Mouse (Mus musculus) myocyte (in vitro differentiated cells): ENCODE measurements at regions not wholly inside any gene's neighbourhood (a gene's known extent, or its start where the extent isn't known, plus 50 kb on each side); places are given as distances from the start of the nearest gene placed in this dataset.

ENCODE experiments used
- H3K27me3 ChIP-seq: one replicate; pipeline ENCODE4 v1.6.1; 2011; ENCODE audit not compliant: control insufficient read depth, insufficient read depth, insufficient read length
- H3K36me3 ChIP-seq: one replicate; pipeline ENCODE4 v1.6.1; 2011; ENCODE audit not compliant: control insufficient read depth, insufficient read depth
- H3K4me2 ChIP-seq: one replicate; pipeline ENCODE4 v1.6.1; 2011; ENCODE audit warnings: low read depth, control low read depth
- H3K4me3 ChIP-seq: one replicate; pipeline ENCODE4 v1.5.1; 2011; ENCODE audit warnings: mild to moderate bottlenecking, control low read depth, moderate library complexity
- H3K79me2 ChIP-seq: one replicate; pipeline ENCODE4 v1.6.1; 2011; ENCODE audit not compliant: control insufficient read depth, insufficient read depth
- H3ac ChIP-seq: one replicate; pipeline ENCODE4 v1.6.1; 2011; ENCODE audit not compliant: control insufficient read depth, insufficient read length
- CEBPB ChIP-seq: IDR thresholded peaks from 2 replicates; pipeline ENCODE4 v1.6.1; 2011; ENCODE audit warnings: mild to moderate bottlenecking, moderate library complexity; ENCODE audit not compliant: poor library complexity, insufficient read depth, severe bottlenecking
- E2F4 ChIP-seq: IDR thresholded peaks from one replicate; pipeline ENCODE4 v1.6.1; 2011; ENCODE audit warnings: mild to moderate bottlenecking, control low read depth, moderate library complexity; ENCODE audit not compliant: insufficient read depth
- MAX ChIP-seq: IDR thresholded peaks from one replicate; pipeline ENCODE4 v1.6.1; 2011; ENCODE audit warnings: low read depth, mild to moderate bottlenecking, control low read depth
- MYOD1 ChIP-seq, 3 experiments: IDR thresholded peaks; one replicate each; pipeline ENCODE4 v1.6.1; 2011; ENCODE audit warnings: control low read depth in 2 of 3, low read depth in 2 of 3, mild to moderate bottlenecking in 2 of 3, moderate library complexity in 1 of 3; ENCODE audit not compliant: insufficient read length in 2 of 3, control insufficient read depth in 1 of 3
- MYOG ChIP-seq, 3 experiments: IDR thresholded peaks; one replicate each; pipeline ENCODE4 v1.6.1; 2011; ENCODE audit warnings: control low read depth in 2 of 3, low read depth in 2 of 3, mild to moderate bottlenecking in 2 of 3; ENCODE audit not compliant: insufficient read length in 2 of 3, control insufficient read depth in 1 of 3, insufficient read depth in 1 of 3
- POLR2A ChIP-seq: IDR thresholded peaks from one replicate; pipeline ENCODE4 v1.6.1; 2011; ENCODE audit warnings: low read depth, mild to moderate bottlenecking, control low read depth, moderate library complexity; ENCODE audit not compliant: insufficient read length
- POLR2AphosphoS2 ChIP-seq: IDR thresholded peaks from one replicate; pipeline ENCODE4 v1.6.1; 2011; ENCODE audit warnings: low read depth, control low read depth; ENCODE audit not compliant: insufficient read length
- REST ChIP-seq: IDR thresholded peaks from one replicate; pipeline ENCODE4 v1.6.1; 2011; ENCODE audit warnings: mild to moderate bottlenecking, control low read depth, moderate library complexity; ENCODE audit not compliant: insufficient read depth, insufficient read length
- SRF ChIP-seq: IDR thresholded peaks from one replicate; pipeline ENCODE4 v1.6.1; 2011; ENCODE audit warnings: low read depth; ENCODE audit not compliant: control insufficient read depth, insufficient read length
- TCF12 ChIP-seq: IDR thresholded peaks from one replicate; pipeline ENCODE4 v1.6.1; 2011; ENCODE audit warnings: mild to moderate bottlenecking, control low read depth; ENCODE audit not compliant: poor library complexity, insufficient read depth, severe bottlenecking
- TCF3 ChIP-seq: IDR thresholded peaks from one replicate; pipeline ENCODE4 v1.6.1; 2011; ENCODE audit warnings: low read depth, control low read depth; ENCODE audit not compliant: insufficient read length
- USF1 ChIP-seq: IDR thresholded peaks from one replicate; pipeline ENCODE4 v1.6.1; 2011; ENCODE audit warnings: low read depth, mild to moderate bottlenecking, control low read depth, moderate library complexity

DNA sequence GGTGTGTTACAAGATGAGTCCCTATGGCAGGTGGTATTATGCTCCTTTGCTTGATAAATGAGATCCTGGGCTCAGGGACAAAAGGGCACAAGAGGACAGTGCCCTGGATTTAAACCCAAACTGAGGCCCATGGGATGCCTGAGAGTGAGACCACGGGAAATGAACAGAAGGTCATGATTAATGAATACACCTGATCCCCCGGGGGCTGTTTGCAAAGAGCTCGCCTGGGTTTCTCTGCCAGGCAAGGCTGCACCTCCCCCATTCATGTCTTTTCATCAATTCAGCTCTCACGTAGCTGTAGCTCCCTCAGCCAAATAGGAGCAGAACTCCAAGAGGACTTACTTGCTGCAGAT, 336.9 kb downstream of the Mex3b start:
- Histone ChIP-seq H3K27me3 (no peaks in the 10 kb centered on the region), H3K36me3 (no peaks in the 10 kb centered on the region), H3ac (no peak overlapping the region), H3K4me2 (no peak overlapping the region), H3K79me2 (no peaks in the 10 kb centered on the region), H3K4me3 (no peak overlapping the region)
- TF ChIP-seq E2F4 = no peak
- no peak for TF ChIP-seq MYOG (IDR thresholded peaks at IDR 0.05; ENCODE audit: control insufficient read depth in 1 of 3, insufficient read depth in 1 of 3, insufficient read length in 2 of 3, low read depth in 2 of 3)
- no peak for TF ChIP-seq TCF12
- TF ChIP-seq POLR2A = no peak
- TF ChIP-seq SRF = no peak

DNA sequence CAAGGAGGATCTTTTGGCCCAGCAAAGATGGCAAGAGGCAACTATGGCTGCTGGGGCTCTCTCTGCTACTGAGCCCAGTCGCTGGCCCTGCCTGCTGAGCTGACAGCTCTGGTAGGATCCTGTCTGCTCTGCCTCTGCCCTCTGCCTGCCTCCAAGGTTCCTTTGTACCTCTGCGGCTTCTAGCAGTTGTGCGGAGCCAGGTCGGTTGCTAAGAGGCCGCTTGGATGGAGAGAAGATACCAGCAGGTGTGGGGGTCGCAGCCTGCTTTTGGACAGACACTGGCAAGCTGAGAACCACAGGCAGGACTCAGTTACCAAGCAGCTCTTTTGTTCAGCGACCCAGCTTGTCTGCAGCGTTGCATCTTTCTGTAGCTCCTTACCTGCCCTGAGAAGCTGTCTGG, 337.6 kb downstream of the Mex3b start:
- TF ChIP-seq TCF3 = no peak
- no peak for TF ChIP-seq POLR2A

GRCm38 (mm10) chr7:83206999-83207398, 339.9 kb downstream of the Mex3b start:
- Histone ChIP-seq H3K36me3 (no peaks in the 10 kb centered on the region), H3ac (no peak overlapping the region), H3K79me2 (no peaks in the 10 kb centered on the region), H3K27me3 (no peaks in the 10 kb centered on the region), H3K4me2 (no peak overlapping the region), H3K4me3 (no peak overlapping the region)
- TF ChIP-seq REST (no peak), SRF (no peak), TCF12 (no peak), MYOG (IDR thresholded peaks at IDR 0.05; ENCODE audit: control insufficient read depth in 1 of 3, insufficient read depth in 1 of 3, insufficient read length in 2 of 3, low read depth in 2 of 3) (no peak), E2F4 (no peak), CEBPB (no peak), MYOD1 (IDR thresholded peaks at IDR 0.05; ENCODE audit: control insufficient read depth in 1 of 3, insufficient read length in 2 of 3, low read depth in 2 of 3) (no peak)

More for the DNA sequence above, 337.6 kb downstream of the Mex3b start:
- no peaks in the 10 kb centered on the region for H3K36me3 ChIP-seq
- no peak overlapping the region for H3K4me3 ChIP-seq
- no peak overlapping the region for H3ac ChIP-seq
- no peaks in the 10 kb centered on the region for H3K79me2 ChIP-seq
- no peaks in the 10 kb centered on the region for H3K27me3 ChIP-seq
- H3K4me2 ChIP-seq = no peak overlapping the region

DNA sequence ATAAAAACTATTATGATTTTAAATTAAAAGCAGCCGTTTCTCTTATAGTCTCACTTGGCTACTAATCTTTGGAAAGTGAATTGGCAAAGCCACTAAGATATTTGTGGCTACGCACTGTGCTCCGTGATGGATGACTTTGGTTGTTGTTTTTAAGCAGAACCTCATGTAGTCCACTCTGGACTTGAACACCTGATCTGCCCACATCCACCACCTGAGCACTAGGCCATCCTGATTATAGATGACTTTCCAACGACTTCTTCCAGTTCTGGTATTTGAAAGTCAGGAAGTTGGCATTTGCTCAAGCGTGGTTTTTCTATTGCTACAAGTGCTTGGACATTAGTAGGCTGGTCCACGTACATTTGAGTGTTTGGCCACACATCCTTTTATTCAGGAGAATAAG, 344.5 kb downstream of the Mex3b start:
- H3K36me3 ChIP-seq = no peaks in the 10 kb centered on the region

DNA sequence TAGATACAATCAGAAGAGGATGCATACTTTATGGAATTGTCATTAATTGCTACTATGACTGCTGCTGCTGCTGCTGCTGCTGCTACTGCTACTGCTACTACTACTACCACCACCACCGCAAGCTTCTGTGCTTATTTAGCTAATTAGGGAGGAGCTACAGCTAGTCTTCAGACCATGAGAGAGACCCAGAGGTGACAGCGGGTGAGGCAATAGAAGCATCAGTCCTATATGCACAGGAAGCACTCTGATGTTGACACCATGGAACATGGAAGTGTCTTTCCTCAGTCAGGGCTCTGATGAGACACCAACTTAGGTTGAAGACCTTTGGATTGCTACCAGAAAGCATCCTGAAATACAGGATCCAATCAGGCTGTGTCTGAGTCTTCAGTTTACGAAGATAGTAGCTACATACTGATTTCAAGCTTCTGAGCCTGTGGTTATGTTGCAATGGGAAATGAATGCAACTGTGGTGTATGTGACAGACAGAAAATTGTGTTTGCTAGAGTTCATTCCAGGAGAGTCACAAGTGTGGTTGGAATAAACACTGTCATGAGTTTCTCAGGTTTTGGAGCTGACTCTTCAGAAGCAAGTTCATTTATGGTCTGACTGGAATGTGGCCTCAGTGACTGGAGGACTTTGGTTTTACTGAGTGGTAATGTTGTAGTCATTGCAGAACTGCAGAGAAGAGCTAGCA, 355.0 kb downstream of the Mex3b start:
- H3K4me2 ChIP-seq = no peak overlapping the region
- H3K4me3 ChIP-seq = no peak overlapping the region
- TF ChIP-seq TCF3 (no peak), MYOD1 (IDR thresholded peaks at IDR 0.05; ENCODE audit: control insufficient read depth in 1 of 3, insufficient read length in 2 of 3, low read depth in 2 of 3) (no peak), POLR2AphosphoS2 (no peak), TCF12 (no peak), SRF (no peak), CEBPB (no peak), E2F4 (no peak), REST (no peak), MAX (no peak), USF1 (no peak), MYOG (IDR thresholded peaks at IDR 0.05; ENCODE audit: control insufficient read depth in 1 of 3, insufficient read depth in 1 of 3, insufficient read length in 2 of 3, low read depth in 2 of 3) (no peak), POLR2A (no peak)
- H3ac ChIP-seq = no peak overlapping the region
- H3K79me2 ChIP-seq = no peaks in the 10 kb centered on the region
- no peaks in the 10 kb centered on the region for H3K27me3 ChIP-seq
- no peaks in the 10 kb centered on the region for H3K36me3 ChIP-seq

More for the DNA sequence above, 344.5 kb downstream of the Mex3b start:
- no peak overlapping the region for H3ac ChIP-seq
- TF ChIP-seq POLR2A (no peak), TCF12 (no peak), REST (no peak)
- no peak overlapping the region for H3K4me2 ChIP-seq
- no peaks in the 10 kb centered on the region for H3K27me3 ChIP-seq
- no peaks in the 10 kb centered on the region for H3K79me2 ChIP-seq
- no peak overlapping the region for H3K4me3 ChIP-seq

DNA sequence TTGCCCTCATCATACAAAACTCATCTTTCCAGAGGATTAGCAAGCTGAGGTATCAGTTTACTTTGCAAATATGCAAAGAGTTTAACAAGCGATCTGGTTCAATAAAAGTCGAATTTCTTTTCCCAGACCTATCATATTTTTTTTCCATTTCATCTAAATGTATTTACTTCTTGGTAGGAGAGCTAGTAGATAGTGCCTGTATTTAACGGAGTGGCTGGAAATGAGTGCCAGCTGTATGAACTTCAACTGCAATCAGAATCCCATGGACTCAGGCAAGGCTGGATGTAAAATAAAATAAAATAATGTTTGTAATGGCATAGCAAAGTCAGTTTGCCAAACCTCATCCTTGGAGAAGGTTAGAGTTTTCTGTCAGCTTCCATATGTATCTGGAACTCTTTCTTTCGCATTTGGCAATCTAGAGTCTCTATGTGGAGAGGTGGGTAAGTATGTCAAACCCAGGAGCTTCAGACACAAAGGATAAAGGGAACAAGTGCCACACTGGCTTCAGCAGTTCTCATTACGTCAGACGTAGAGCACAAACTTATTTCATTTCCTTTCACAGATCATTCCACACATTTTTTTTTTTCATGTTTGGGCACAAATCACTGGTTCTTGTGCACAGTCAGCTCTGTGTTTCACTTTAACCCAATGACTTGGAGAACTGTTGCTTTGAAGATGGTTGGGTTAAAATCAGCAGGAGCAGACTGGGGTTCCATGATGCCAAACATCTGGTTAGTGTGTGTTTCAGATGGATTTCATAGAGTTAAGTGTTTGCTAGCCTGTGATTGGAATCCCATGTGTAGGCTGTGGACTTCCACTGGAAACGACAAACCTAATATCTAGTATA, 357.2 kb upstream of the Tmc3 start:
- H3K79me2 ChIP-seq = no peaks in the 10 kb centered on the region
- H3K27me3 ChIP-seq = no peaks in the 10 kb centered on the region
- TF ChIP-seq E2F4 = no peak
- no peak for TF ChIP-seq POLR2A
- TF ChIP-seq USF1 = no peak
- TF ChIP-seq REST = no peak
- TF ChIP-seq TCF3 = no peak
- no peak for TF ChIP-seq POLR2AphosphoS2
- no peak for TF ChIP-seq MYOG (IDR thresholded peaks at IDR 0.05; ENCODE audit: control insufficient read depth in 1 of 3, insufficient read depth in 1 of 3, insufficient read length in 2 of 3, low read depth in 2 of 3)
- no peak for TF ChIP-seq CEBPB
- no peak for TF ChIP-seq MAX
- TF ChIP-seq TCF12 = no peak
- TF ChIP-seq SRF = no peak
- no peak for TF ChIP-seq MYOD1 (IDR thresholded peaks at IDR 0.05; ENCODE audit: control insufficient read depth in 1 of 3, insufficient read length in 2 of 3, low read depth in 2 of 3)
- no peak overlapping the region for H3K4me3 ChIP-seq
- no peak overlapping the region for H3ac ChIP-seq
- no peaks in the 10 kb centered on the region for H3K36me3 ChIP-seq
- no peak overlapping the region for H3K4me2 ChIP-seq
